Comparison of ENCODE assay signal across 12 mouse cellular contexts in the genomic region with DNA sequence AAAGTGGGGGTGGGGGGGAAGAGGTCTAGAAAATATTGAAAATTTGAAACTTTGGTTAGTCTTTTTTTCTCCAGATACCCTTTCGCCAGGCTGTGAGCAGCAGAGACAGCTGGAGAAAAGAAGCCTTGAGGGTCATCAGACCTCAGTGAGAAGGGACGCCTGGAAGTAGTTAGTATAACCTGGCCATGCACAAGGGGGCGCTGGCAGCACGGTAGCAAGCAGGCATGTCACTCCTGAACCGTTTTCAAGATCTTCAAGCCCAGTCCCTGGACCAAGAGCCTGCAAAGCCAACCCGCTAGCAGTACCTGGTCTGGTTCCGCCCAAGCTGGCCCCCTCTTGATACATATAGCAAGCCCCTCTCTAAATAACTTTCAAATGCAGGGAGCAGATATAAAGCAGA.
DNase-seq lines count a peak whose midpoint lies in the region; ATAC-seq and TF ChIP-seq lines count a peak whose summit lies in the region.
"Had no signal": no experiment of that assay in that cellular context is flagged by ENCODE, and none has a peak within 500 bp of the region (broad histone marks: within the 10 kb centered on the region; RNA-seq: fewer than 3 reads in every experiment).

No protein-coding gene starts in this region.

- H3K9ac ChIP-seq in midbrain, embryonic 11.5 days (ENCODE audit: low read length) = no peak overlapping the region
- H3K9ac ChIP-seq: liver, embryonic 14.5 days had no signal

- H3K27ac ChIP-seq in hindbrain, embryonic 10.5 days = no peak overlapping the region
- no peak overlapping the region for H3K27ac ChIP-seq in midbrain, embryonic 11.5 days (ENCODE audit: low read depth, low read length)
- H3K27ac ChIP-seq: liver, embryonic 14.5 days had no signal

- no peak for ATAC-seq in midbrain, embryonic 11.5 days (ENCODE audit: low FRiP score)

- no peak overlapping the region for H3K4me2 ChIP-seq in midbrain, embryonic 11.5 days

- H3K9me3 ChIP-seq in hindbrain, embryonic 10.5 days = peaks cover 22% of the 10 kb centered on the region
- H3K9me3 ChIP-seq in midbrain, embryonic 11.5 days (ENCODE audit: control insufficient read depth, low read length) = no peaks in the 10 kb centered on the region; the same call in 1 of the 2 replicates

- no peaks in the 10 kb centered on the region for H3K4me1 ChIP-seq in lung, adult 2 months (ENCODE audit: control insufficient read depth, insufficient read depth, low read length)
- H3K4me1 ChIP-seq in hindbrain, embryonic 10.5 days (replicated peaks) = no peaks in the 10 kb centered on the region
- H3K4me1 ChIP-seq in midbrain, embryonic 11.5 days (ENCODE audit: control insufficient read depth, insufficient read depth, low read length) = no peaks in the 10 kb centered on the region

- WGBS in lung, adult 2 months = 71% methylated on average over 7 of the region's 7 CpGs
- 77% methylated on average over 7 of the region's 7 CpGs for WGBS in hindbrain, embryonic 10.5 days
- 78% methylated on average over 7 of the region's 7 CpGs for WGBS in midbrain, embryonic 11.5 days

- no peak overlapping the region for H3K4me3 ChIP-seq in lung, adult 2 months (replicated peaks; ENCODE audit: extremely low read depth, low read depth, low read length)
- no peak overlapping the region for H3K4me3 ChIP-seq in hindbrain, embryonic 10.5 days
- no peak overlapping the region for H3K4me3 ChIP-seq in midbrain, embryonic 11.5 days (ENCODE audit: low read depth, low read length)

- H3K27me3 ChIP-seq in hindbrain, embryonic 10.5 days (ENCODE audit: insufficient read depth, poor library complexity, severe bottlenecking) = no peaks in the 10 kb centered on the region
- H3K27me3 ChIP-seq in midbrain, embryonic 11.5 days (ENCODE audit: control insufficient read depth, insufficient read depth, low read length) = no peaks in the 10 kb centered on the region

- H3K36me3 ChIP-seq in hindbrain, embryonic 10.5 days = no peaks in the 10 kb centered on the region
- H3K36me3 ChIP-seq in midbrain, embryonic 11.5 days (ENCODE audit: control insufficient read depth, insufficient read depth, low read length) = no peaks in the 10 kb centered on the region

- TF ChIP-seq CTCF in lung, adult 2 months (IDR thresholded peaks at IDR 0.05; ENCODE audit: insufficient read depth, low read length) = peak; percentile 41; the same call in 1 of the 2 replicates

- TF ChIP-seq POLR2A in lung, adult 2 months (IDR thresholded peaks at IDR 0.05; ENCODE audit: borderline replicate concordance, extremely low read depth, low read depth, low read length) = no peak

- peak; percentile 44 for DNase-seq in heart, adult 11 months
- no peak for DNase-seq in heart, postnatal 25 days (ENCODE audit: low spot score)
- no peak for DNase-seq in lung, adult 2 months
- no peak for DNase-seq in lung, adult 18-20 months
- DNase-seq in adrenal gland, postnatal 36 days = peak; percentile 8 to 34
- DNase-seq in lung, postnatal 10 days = peak; percentile 30
- DNase-seq in hindbrain, embryonic 10.5 days (ENCODE audit: low spot score) = no peak
- DNase-seq in midbrain, embryonic 11.5 days (ENCODE audit: low spot score, missing footprints) = no peak
- DNase-seq: embryo, embryonic 11 days; midbrain, embryonic 14.5 days; right cerebral cortex, postnatal 25 days had no signal

- intact Hi-C loops in heart, postnatal 25 days (cut with DNase I) = no loop called here

Comparison
In these comparisons a context has a peak if more than half of its experiments do, and no peak if none do; other contexts are left out.
1. DNase-seq: peak in heart, adult 11 months (single experiment), adrenal gland, postnatal 36 days (2 of 2) and lung, postnatal 10 days (single experiment); none in heart, postnatal 25 days (single experiment), lung, adult 2 months (single experiment), lung, adult 18-20 months (0 of 2), hindbrain, embryonic 10.5 days (single experiment) and midbrain, embryonic 11.5 days (single experiment).